Mouse (Mus musculus): ENCODE measurements around the gene S100a4.

- TF ChIP-seq EP300 (IDR thresholded peaks at IDR 0.05; ENCODE audit: insufficient read depth, low read depth, low read length) = no peak
- no peak for TF ChIP-seq POLR2A (IDR thresholded peaks at IDR 0.05; ENCODE audit: insufficient read depth, low read depth, low read length)
- no peak for TF ChIP-seq CTCF (IDR thresholded peaks at IDR 0.05)
Measured at GRCm38 (mm10) chr3:90603623-90604022, at the start of gene S100a4.
